Mouse (Mus musculus) megakaryocyte, embryonic 14.5 days (primary cell): ENCODE results near the gene Igfbpl1.

Source experiments
- FLI1 ChIP-seq: IDR thresholded peaks from 2 replicates; pipeline ENCODE4 v1.6.1; 2012; ENCODE audit warnings: low read length, inconsistent platforms, mixed read lengths
- GATA1 ChIP-seq: IDR thresholded peaks from 3 replicates; pipeline ENCODE4 v1.6.1; 2012; ENCODE audit warnings: mixed read lengths, low read length, inconsistent platforms, borderline replicate concordance

DNA sequence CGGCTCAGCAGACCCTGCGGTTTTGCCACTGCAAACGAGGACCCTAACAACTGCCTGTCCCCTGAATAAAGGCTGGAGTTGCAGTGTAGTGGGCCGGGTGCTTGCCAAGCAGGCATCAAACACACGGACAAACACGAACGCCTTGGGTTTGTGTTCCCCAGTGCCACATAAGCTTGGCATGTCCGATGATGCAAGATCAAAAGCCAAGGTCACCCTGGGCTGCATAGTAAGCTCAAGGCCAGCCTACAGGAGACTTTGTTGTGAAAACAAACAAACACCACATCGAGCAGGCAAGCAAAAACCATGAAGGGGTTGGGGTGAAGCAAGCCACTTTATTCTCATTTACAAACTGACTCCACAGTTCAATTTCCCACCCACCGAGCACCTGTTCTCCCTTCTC, 57.6 kb downstream of the Igfbpl1 start:
- TF ChIP-seq GATA1 = no peak
- TF ChIP-seq FLI1 = no peak
